Mouse (Mus musculus) brain, embryonic 14.5 days (tissue): ENCODE measurements at regions not wholly inside any gene's neighbourhood (a gene's known extent, or its start where the extent isn't known, plus 50 kb on each side); places are given as distances from the start of the nearest gene placed in this dataset.

Source experiments
- CTCF ChIP-seq: fragments of 200-500 bp; IDR thresholded peaks from 2 replicates; pipeline ENCODE4 v1.5.1; 2012; ENCODE audit warnings: inconsistent platforms, mild to moderate bottlenecking, moderate library complexity, borderline replicate concordance; ENCODE audit not compliant: insufficient read depth, insufficient read length; ENCODE audit errors: extremely low read depth
- POLR2A ChIP-seq: fragments of 200-500 bp; IDR thresholded peaks from 2 replicates; pipeline ENCODE4 v1.6.1; 2012; ENCODE audit warnings: mild to moderate bottlenecking, inconsistent platforms, borderline replicate concordance; ENCODE audit not compliant: poor library complexity, insufficient read depth, insufficient read length, severe bottlenecking; ENCODE audit errors: extremely low read depth

DNA sequence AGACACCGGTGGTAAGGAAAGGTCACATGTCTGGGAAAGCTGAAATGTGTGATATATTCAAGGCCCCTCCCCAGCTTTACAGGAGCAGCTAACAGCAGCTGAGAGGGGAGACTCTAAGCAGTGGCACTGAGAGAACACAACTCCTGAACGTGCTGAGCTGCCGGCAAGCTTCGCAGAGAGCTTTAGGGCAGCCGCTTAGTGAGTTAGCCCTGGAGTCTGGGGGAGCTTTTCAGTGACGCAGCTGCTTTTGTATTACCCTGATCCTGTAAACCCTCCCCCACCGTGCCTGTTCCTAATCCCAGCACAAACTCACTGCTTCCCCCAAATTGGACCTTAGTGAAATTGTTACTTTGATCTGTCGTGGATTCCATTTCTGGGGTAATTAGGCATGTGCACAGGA is 442.6 kb downstream of the Prdm2 start:
- TF ChIP-seq POLR2A, result no peak
- no peak for TF ChIP-seq CTCF
